Mouse (Mus musculus) embryonic facial prominence, embryonic 12.5 days (tissue): ENCODE measurements at regions not wholly inside any gene's neighbourhood (a gene's known extent, or its start where the extent isn't known, plus 50 kb on each side); places are given as distances from the start of the nearest gene placed in this dataset.

ENCODE experiments used
- ATAC-seq: fragments of 200-750 bp; cut with Nextera tagmentation; 2 replicates; pipeline ENCODE4 v1.8.0; 2017; ENCODE audit not compliant: insufficient number of reproducible peaks, insufficient read depth, low FRiP score, low TSS enrichment
- H3K27ac ChIP-seq: fragments of 300-500 bp; sonication (generic); 2 replicates; pipeline ENCODE4 v1.5.1; 2016; ENCODE audit warnings: mild to moderate bottlenecking
- H3K27me3 ChIP-seq: fragments of 300-500 bp; sonication (generic); 2 replicates; pipeline ENCODE4 v1.6.1; 2016; ENCODE audit warnings: mild to moderate bottlenecking, moderate library complexity
- H3K36me3 ChIP-seq: fragments of 300-500 bp; sonication (generic); 2 replicates; pipeline ENCODE4 v1.6.1; 2016; ENCODE audit warnings: mild to moderate bottlenecking
- H3K4me1 ChIP-seq: fragments of 300-500 bp; sonication (generic); 2 replicates; pipeline ENCODE4 v1.6.1; 2016
- H3K4me2 ChIP-seq: fragments of 300-500 bp; sonication (generic); replicated peaks from 2 replicates; pipeline ENCODE4 v1.6.1; 2016; ENCODE audit warnings: mild to moderate bottlenecking, moderate library complexity
- H3K4me3 ChIP-seq: fragments of 300-500 bp; sonication (generic); 2 replicates; pipeline ENCODE4 v1.5.1; 2016; ENCODE audit warnings: mild to moderate bottlenecking
- H3K9ac ChIP-seq: fragments of 300-500 bp; sonication (generic); 2 replicates; pipeline ENCODE4 v1.6.1; 2016; ENCODE audit warnings: mild to moderate bottlenecking, moderate library complexity
- H3K9me3 ChIP-seq: fragments of 300-500 bp; sonication (generic); 2 replicates; pipeline ENCODE4 v1.6.1; 2016; ENCODE audit warnings: mild to moderate bottlenecking, moderate library complexity
- WGBS: fragments of 180-500 bp; shearing (Covaris S2); methylation state at CpG from one replicate; pipeline ENCODE4 v1.1.7; 2016; 5-methylcytosine and 5-hydroxymethylcytosine counted together

- Histone ChIP-seq H3K27ac (no peak overlapping the region), H3K9ac (no peak overlapping the region), H3K36me3 (no peaks in the 10 kb centered on the region), H3K27me3 (no peaks in the 10 kb centered on the region), H3K4me1 (no peaks in the 10 kb centered on the region), H3K4me3 (no peak overlapping the region), H3K9me3 (no peaks in the 10 kb centered on the region), H3K4me2 (no peak overlapping the region)
- WGBS, result 80% methylated on average over 3 of the region's 3 CpGs
- no peak for ATAC-seq
Measured at GRCm38 (mm10) chr7:111420698-111421097, 337.9 kb upstream of the Eif4g2 start.

- no peak for ATAC-seq
- H3K4me3 ChIP-seq, result no peak overlapping the region
- H3K4me1 ChIP-seq, result no peaks in the 10 kb centered on the region
- no peak overlapping the region for H3K4me2 ChIP-seq
- no peaks in the 10 kb centered on the region for H3K9me3 ChIP-seq
- no peak overlapping the region for H3K27ac ChIP-seq
- H3K36me3 ChIP-seq, result no peaks in the 10 kb centered on the region
- no peaks in the 10 kb centered on the region for H3K27me3 ChIP-seq
- no peak overlapping the region for H3K9ac ChIP-seq
- 18% methylated on average over 2 of the region's 3 CpGs for WGBS
Measured at GRCm38 (mm10) chr7:111417735-111418134, 334.9 kb upstream of the Eif4g2 start.

- H3K4me1 ChIP-seq, result no peaks in the 10 kb centered on the region
- WGBS, result 75% methylated on average over 6 of the region's 6 CpGs
- no peaks in the 10 kb centered on the region for H3K27me3 ChIP-seq
- no peak overlapping the region for H3K4me2 ChIP-seq
- H3K9ac ChIP-seq, result no peak overlapping the region
- no peak overlapping the region for H3K27ac ChIP-seq
- no peaks in the 10 kb centered on the region for H3K36me3 ChIP-seq
- no peak overlapping the region for H3K4me3 ChIP-seq
- ATAC-seq, result no peak
- no peaks in the 10 kb centered on the region for H3K9me3 ChIP-seq
Measured at GRCm38 (mm10) chr7:111416061-111416460, 333.2 kb upstream of the Eif4g2 start.

GRCm38 (mm10) chr7:111413745-111414144 lies 330.9 kb upstream of the Eif4g2 start:
- ATAC-seq, result no peak
- Histone ChIP-seq H3K27ac (no peak overlapping the region), H3K9me3 (no peaks in the 10 kb centered on the region), H3K27me3 (no peaks in the 10 kb centered on the region), H3K4me3 (no peak overlapping the region), H3K9ac (no peak overlapping the region), H3K4me2 (no peak overlapping the region), H3K36me3 (no peaks in the 10 kb centered on the region), H3K4me1 (no peaks in the 10 kb centered on the region)
- WGBS, result 66% methylated on average over 4 of the region's 4 CpGs

- WGBS, result 71% methylated on average over 2 of the region's 2 CpGs
- H3K4me2 ChIP-seq, result no peak overlapping the region
- ATAC-seq, result no peak
Measured at GRCm38 (mm10) chr7:111412957-111413356, 330.1 kb upstream of the Eif4g2 start.

GRCm38 (mm10) chr7:111411386-111411960 lies 328.6 kb upstream of the Eif4g2 start:
- no peak for ATAC-seq
- Histone ChIP-seq H3K9ac (no peak overlapping the region), H3K9me3 (no peaks in the 10 kb centered on the region), H3K27me3 (no peaks in the 10 kb centered on the region), H3K36me3 (no peaks in the 10 kb centered on the region), H3K4me3 (no peak overlapping the region), H3K4me2 (no peak overlapping the region), H3K27ac (no peak overlapping the region), H3K4me1 (no peaks in the 10 kb centered on the region)
- WGBS, result 90% methylated on average over 5 of the region's 5 CpGs

More at GRCm38 (mm10) chr7:111412957-111413356, 330.1 kb upstream of the Eif4g2 start:
- H3K27ac ChIP-seq, result no peak overlapping the region
- H3K9me3 ChIP-seq, result no peaks in the 10 kb centered on the region
- H3K4me3 ChIP-seq, result no peak overlapping the region
- H3K36me3 ChIP-seq, result no peaks in the 10 kb centered on the region
- no peak overlapping the region for H3K9ac ChIP-seq
- H3K27me3 ChIP-seq, result no peaks in the 10 kb centered on the region
- H3K4me1 ChIP-seq, result no peaks in the 10 kb centered on the region

- H3K4me1 ChIP-seq, result no peaks in the 10 kb centered on the region
- no peaks in the 10 kb centered on the region for H3K36me3 ChIP-seq
- ATAC-seq, result no peak
- no peak overlapping the region for H3K9ac ChIP-seq
- no peaks in the 10 kb centered on the region for H3K27me3 ChIP-seq
- H3K4me2 ChIP-seq, result no peak overlapping the region
- H3K27ac ChIP-seq, result no peak overlapping the region
- H3K9me3 ChIP-seq, result no peaks in the 10 kb centered on the region
- H3K4me3 ChIP-seq, result no peak overlapping the region
- WGBS, result 84% methylated on average over 2 of the region's 2 CpGs
Measured at GRCm38 (mm10) chr7:111395972-111396371, 313.1 kb upstream of the Eif4g2 start.

- H3K27ac ChIP-seq, result no peak overlapping the region
- no peaks in the 10 kb centered on the region for H3K27me3 ChIP-seq
- H3K9me3 ChIP-seq, result no peaks in the 10 kb centered on the region
- no peak overlapping the region for H3K4me2 ChIP-seq
- H3K9ac ChIP-seq, result no peak overlapping the region
- H3K4me3 ChIP-seq, result no peak overlapping the region
- ATAC-seq, result no peak
- 85% methylated on average over 6 of the region's 6 CpGs for WGBS
- no peaks in the 10 kb centered on the region for H3K4me1 ChIP-seq
- H3K36me3 ChIP-seq, result no peaks in the 10 kb centered on the region
Measured at GRCm38 (mm10) chr7:111395111-111395510, 312.3 kb upstream of the Eif4g2 start.

GRCm38 (mm10) chr7:111393846-111394245 lies 311.0 kb upstream of the Eif4g2 start:
- H3K36me3 ChIP-seq, result no peaks in the 10 kb centered on the region
- no peak overlapping the region for H3K4me2 ChIP-seq
- H3K4me1 ChIP-seq, result no peaks in the 10 kb centered on the region
- no peaks in the 10 kb centered on the region for H3K9me3 ChIP-seq
- H3K27ac ChIP-seq, result no peak overlapping the region
- no peaks in the 10 kb centered on the region for H3K27me3 ChIP-seq
- no peak overlapping the region for H3K4me3 ChIP-seq
- ATAC-seq, result no peak
- no peak overlapping the region for H3K9ac ChIP-seq

- ATAC-seq, result no peak
- H3K27me3 ChIP-seq, result no peaks in the 10 kb centered on the region
- no peaks in the 10 kb centered on the region for H3K4me1 ChIP-seq
- H3K4me3 ChIP-seq, result no peak overlapping the region
- H3K9ac ChIP-seq, result no peak overlapping the region
- H3K27ac ChIP-seq, result no peak overlapping the region
- no peaks in the 10 kb centered on the region for H3K9me3 ChIP-seq
- H3K4me2 ChIP-seq, result no peak overlapping the region
- H3K36me3 ChIP-seq, result no peaks in the 10 kb centered on the region
Measured at GRCm38 (mm10) chr7:111389690-111390089, 306.9 kb upstream of the Eif4g2 start.

- no peaks in the 10 kb centered on the region for H3K9me3 ChIP-seq
- no peak overlapping the region for H3K4me3 ChIP-seq
- ATAC-seq, result no peak
- no peak overlapping the region for H3K27ac ChIP-seq
- no peaks in the 10 kb centered on the region for H3K27me3 ChIP-seq
- no peak overlapping the region for H3K9ac ChIP-seq
- H3K4me1 ChIP-seq, result no peaks in the 10 kb centered on the region
- WGBS, result 89% methylated on average over 7 of the region's 7 CpGs
- H3K36me3 ChIP-seq, result no peaks in the 10 kb centered on the region
- no peak overlapping the region for H3K4me2 ChIP-seq
Measured at GRCm38 (mm10) chr7:111374534-111374933, 291.7 kb upstream of the Eif4g2 start.

GRCm38 (mm10) chr7:111373380-111374173 lies 290.7 kb upstream of the Eif4g2 start:
- H3K27me3 ChIP-seq, result no peaks in the 10 kb centered on the region
- no peaks in the 10 kb centered on the region for H3K36me3 ChIP-seq
- H3K4me1 ChIP-seq, result peaks cover 2% of the 10 kb centered on the region; the same call in 1 of the 2 replicates
- no peaks in the 10 kb centered on the region for H3K9me3 ChIP-seq
- no peak overlapping the region for H3K4me3 ChIP-seq
- H3K27ac ChIP-seq, result no peak overlapping the region
- no peak overlapping the region for H3K4me2 ChIP-seq
- no peak for ATAC-seq
- WGBS, result 78% methylated on average over 10 of the region's 10 CpGs
- H3K9ac ChIP-seq, result no peak overlapping the region
